Mouse (Mus musculus) hindbrain, embryonic 15.5 days (tissue): ENCODE data around the gene Ecm2. TPM values are rescaled to one million over a fixed set of nuclear protein-coding genes. Genes with fewer than 3 reads are reported as not detected.

Experiments
- ATAC-seq: fragments of 200-750 bp; cut with Nextera tagmentation; 2 replicates; pipeline ENCODE4 v1.8.0; 2017; ENCODE audit warnings: low read depth, moderate number of reproducible peaks, moderate TSS enrichment; ENCODE audit not compliant: low FRiP score
- H3K27ac ChIP-seq: fragments of 300-500 bp; sonication (generic); replicated peaks from 2 replicates; pipeline ENCODE4 v1.5.1; 2015; ENCODE audit warnings: mild to moderate bottlenecking, inconsistent platforms
- H3K27me3 ChIP-seq: fragments of 300-500 bp; sonication (generic); 2 replicates; pipeline ENCODE4 v1.6.1; 2015; ENCODE audit warnings: control low read depth, inconsistent platforms
- H3K36me3 ChIP-seq: fragments of 300-500 bp; sonication (generic); 2 replicates; pipeline ENCODE4 v1.6.1; 2015; ENCODE audit warnings: control low read depth, inconsistent platforms
- H3K4me1 ChIP-seq: fragments of 300-500 bp; sonication (generic); replicated peaks from 2 replicates; pipeline ENCODE4 v1.6.1; 2015; ENCODE audit warnings: control low read depth, inconsistent platforms
- H3K4me2 ChIP-seq: fragments of 300-500 bp; sonication (generic); 2 replicates; pipeline ENCODE4 v1.6.1; 2015; ENCODE audit warnings: moderate library complexity, mild to moderate bottlenecking, inconsistent platforms
- H3K4me3 ChIP-seq: fragments of 300-500 bp; sonication (generic); 2 replicates; pipeline ENCODE4 v1.5.1; 2015; ENCODE audit warnings: mild to moderate bottlenecking, inconsistent platforms
- H3K9ac ChIP-seq: fragments of 300-500 bp; sonication (generic); 2 replicates; pipeline ENCODE4 v1.6.1; 2015; ENCODE audit warnings: inconsistent platforms
- H3K9me3 ChIP-seq: fragments of 300-500 bp; sonication (generic); 2 replicates; pipeline ENCODE4 v1.6.1; 2016; ENCODE audit warnings: control low read depth, inconsistent platforms
- WGBS: fragments of 180-500 bp; shearing (Covaris S2); methylation state at CpG from one replicate; pipeline ENCODE4 v1.1.7; 2015; 5-methylcytosine and 5-hydroxymethylcytosine counted together
- polyA plus RNA-seq: library from polyadenylated mRNA; unstranded; fragments of >200 nt; fragmentation: Nextera tagmentation; extraction: Ambion mirVana; gene quantifications from 2 replicates; pipeline ENCODE4 v1.2.1, GENCODE M21; 2015

Gene Ecm2
- polyA plus RNA-seq, 1 experiment from 2014 or later: 2.7 TPM

DNA sequence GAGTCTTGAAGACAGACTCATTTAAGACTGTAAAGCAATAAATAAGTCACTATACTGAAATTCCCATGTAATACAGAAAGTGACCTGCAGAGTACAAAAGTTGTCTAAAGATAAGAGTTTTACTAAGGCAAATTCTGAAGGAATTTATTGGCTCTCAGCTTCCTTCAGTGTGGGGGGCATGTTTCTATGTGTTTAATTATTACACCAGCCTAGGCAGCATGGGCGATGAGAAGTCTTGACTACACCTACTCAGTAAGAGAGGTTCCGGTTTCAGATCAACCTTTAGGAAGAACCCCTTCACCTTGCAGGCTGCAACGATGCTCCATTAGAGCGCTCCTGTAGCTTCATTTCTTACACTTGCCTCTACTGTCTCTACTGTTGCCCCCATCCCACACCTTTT lies 26.0 kb downstream of the Ecm2 start:
- no peaks in the 10 kb centered on the region for H3K27me3 ChIP-seq
- no peaks in the 10 kb centered on the region for H3K9me3 ChIP-seq
- no peaks in the 10 kb centered on the region for H3K36me3 ChIP-seq
- no peak overlapping the region for H3K4me2 ChIP-seq
- no peak for ATAC-seq
- 94% methylated on average over 4 of the region's 4 CpGs for WGBS
- no peak overlapping the region for H3K27ac ChIP-seq
- H3K4me3 ChIP-seq: no peak overlapping the region
- H3K4me1 ChIP-seq: no peaks in the 10 kb centered on the region
- H3K9ac ChIP-seq: no peak overlapping the region

DNA sequence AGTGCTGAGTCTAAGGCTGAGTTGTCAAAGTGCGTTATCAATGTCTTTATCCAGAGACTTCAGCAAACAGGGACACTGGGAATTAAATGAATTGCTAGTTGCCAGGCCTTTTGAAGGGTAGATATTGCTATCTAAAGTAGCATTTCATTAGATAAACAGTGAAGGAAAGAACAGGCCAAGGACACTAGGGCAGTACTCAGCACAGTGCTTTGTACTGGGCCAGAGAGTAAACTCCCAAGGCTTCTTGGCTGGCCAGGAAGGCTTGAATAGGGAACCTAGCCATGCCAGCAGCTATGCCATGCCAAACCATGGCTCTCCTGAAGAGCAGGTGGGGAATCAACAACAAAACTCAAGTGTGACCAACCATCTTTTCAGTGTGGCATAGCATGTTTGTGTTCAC lies 32.3 kb downstream of the Ecm2 start:
- H3K27me3 ChIP-seq: no peaks in the 10 kb centered on the region
- H3K4me2 ChIP-seq: no peak overlapping the region
- no peaks in the 10 kb centered on the region for H3K4me1 ChIP-seq
- WGBS: 96% methylated on average over 1 of the region's 1 CpGs
- H3K9me3 ChIP-seq: no peaks in the 10 kb centered on the region
- no peak overlapping the region for H3K27ac ChIP-seq
- no peak overlapping the region for H3K4me3 ChIP-seq
- no peaks in the 10 kb centered on the region for H3K36me3 ChIP-seq
- no peak for ATAC-seq
- H3K9ac ChIP-seq: no peak overlapping the region

GRCm38 (mm10) chr13:49538693-49539092 lies 34.1 kb downstream of the Ecm2 start:
- Histone ChIP-seq H3K4me3 (no peak overlapping the region), H3K4me2 (no peak overlapping the region), H3K36me3 (no peaks in the 10 kb centered on the region), H3K4me1 (no peaks in the 10 kb centered on the region), H3K9ac (no peak overlapping the region), H3K9me3 (no peaks in the 10 kb centered on the region), H3K27me3 (no peaks in the 10 kb centered on the region), H3K27ac (no peak overlapping the region)
- ATAC-seq: no peak
- WGBS: 91% methylated on average over 1 of the region's 1 CpGs

DNA sequence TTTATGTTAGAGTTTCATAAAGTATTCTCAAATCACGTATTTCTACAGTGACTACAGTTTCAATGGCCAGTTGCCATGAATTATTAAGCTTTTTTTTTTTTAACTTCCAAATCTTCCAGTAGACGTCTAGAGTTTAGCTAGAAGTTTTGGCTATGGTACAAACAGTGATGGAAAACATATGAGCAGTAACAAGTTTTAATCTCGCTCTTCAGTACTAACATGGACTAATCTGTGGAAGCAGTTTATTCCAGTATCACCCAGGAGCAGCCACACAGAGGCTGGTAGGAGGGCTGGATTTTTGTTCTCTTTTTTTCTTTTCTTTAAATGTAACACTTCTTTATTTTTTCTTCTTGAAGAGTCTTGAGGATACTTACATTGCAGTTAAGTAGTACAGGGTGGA lies 39.7 kb downstream of the Ecm2 start, which contains the start of gene Aspn:
Gene Aspn (plus strand): TSS at position 165 of the 400 bp plus-strand sequence.
- H3K4me2 ChIP-seq: no peak within 1 kb of the TSS
- H3K27ac ChIP-seq: no peak within 1 kb of the TSS
- WGBS: 84% methylated on average over 3 of the region's 3 CpGs
- no peak for ATAC-seq
- no peaks in the 10 kb centered on the region for H3K9me3 ChIP-seq
- H3K36me3 ChIP-seq: no peaks in the 10 kb centered on the region
- no peak within 1 kb of the TSS for H3K9ac ChIP-seq
- H3K4me1 ChIP-seq: no peaks in the 10 kb centered on the region
- no peaks in the 10 kb centered on the region for H3K27me3 ChIP-seq
- H3K4me3 ChIP-seq: no peak within 1 kb of the TSS

DNA sequence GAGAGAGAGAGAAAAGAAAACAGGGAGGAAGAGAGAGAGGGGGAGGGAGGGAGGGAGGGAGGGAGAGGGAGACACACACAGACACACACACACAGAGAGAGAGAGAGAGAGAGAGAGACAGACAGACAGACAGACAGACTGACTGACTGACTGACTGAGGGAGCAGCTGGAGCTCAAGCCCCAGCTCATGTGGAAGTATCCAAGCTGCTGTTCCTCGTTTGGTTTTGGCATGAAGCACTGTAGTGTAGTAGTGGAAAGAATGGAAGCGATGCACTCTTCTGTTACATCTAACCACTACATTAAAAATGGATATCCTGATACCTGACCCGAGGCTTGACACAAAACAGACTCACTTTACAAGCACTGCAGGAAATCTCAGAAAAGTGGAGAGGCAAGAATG lies 41.0 kb downstream of the Ecm2 start:
- ATAC-seq: no peak
- WGBS: 72% methylated on average over 3 of the region's 3 CpGs
- no peak overlapping the region for H3K27ac ChIP-seq
- no peak overlapping the region for H3K4me2 ChIP-seq
- no peaks in the 10 kb centered on the region for H3K4me1 ChIP-seq
- H3K4me3 ChIP-seq: no peak overlapping the region
- H3K36me3 ChIP-seq: no peaks in the 10 kb centered on the region
- no peak overlapping the region for H3K9ac ChIP-seq
- H3K27me3 ChIP-seq: no peaks in the 10 kb centered on the region
- no peaks in the 10 kb centered on the region for H3K9me3 ChIP-seq

DNA sequence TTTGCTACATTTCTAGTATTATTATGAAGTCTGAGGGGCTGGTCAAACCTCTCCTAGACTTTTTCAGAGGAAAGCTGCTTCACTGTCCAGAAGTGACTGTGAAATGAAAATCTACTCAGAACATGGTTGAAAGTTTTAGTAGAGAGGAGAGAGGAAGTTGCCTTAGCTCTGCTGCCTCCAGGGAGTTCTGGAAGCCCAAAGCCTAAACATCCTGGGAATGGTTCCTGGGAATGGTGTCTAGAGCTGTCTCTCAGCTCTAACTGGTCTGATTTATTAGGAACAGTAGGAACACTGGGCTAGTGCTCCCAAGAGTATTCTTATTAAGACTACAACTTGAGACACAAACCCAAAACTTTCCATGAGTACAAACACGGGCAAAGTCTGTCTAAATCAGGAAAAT lies 41.9 kb downstream of the Ecm2 start:
- WGBS: 90% methylated on average over 1 of the region's 1 CpGs
- Histone ChIP-seq H3K9ac (no peak overlapping the region), H3K4me2 (no peak overlapping the region), H3K27me3 (no peaks in the 10 kb centered on the region), H3K27ac (no peak overlapping the region), H3K36me3 (no peaks in the 10 kb centered on the region), H3K9me3 (no peaks in the 10 kb centered on the region), H3K4me1 (no peaks in the 10 kb centered on the region), H3K4me3 (no peak overlapping the region)
- no peak for ATAC-seq

DNA sequence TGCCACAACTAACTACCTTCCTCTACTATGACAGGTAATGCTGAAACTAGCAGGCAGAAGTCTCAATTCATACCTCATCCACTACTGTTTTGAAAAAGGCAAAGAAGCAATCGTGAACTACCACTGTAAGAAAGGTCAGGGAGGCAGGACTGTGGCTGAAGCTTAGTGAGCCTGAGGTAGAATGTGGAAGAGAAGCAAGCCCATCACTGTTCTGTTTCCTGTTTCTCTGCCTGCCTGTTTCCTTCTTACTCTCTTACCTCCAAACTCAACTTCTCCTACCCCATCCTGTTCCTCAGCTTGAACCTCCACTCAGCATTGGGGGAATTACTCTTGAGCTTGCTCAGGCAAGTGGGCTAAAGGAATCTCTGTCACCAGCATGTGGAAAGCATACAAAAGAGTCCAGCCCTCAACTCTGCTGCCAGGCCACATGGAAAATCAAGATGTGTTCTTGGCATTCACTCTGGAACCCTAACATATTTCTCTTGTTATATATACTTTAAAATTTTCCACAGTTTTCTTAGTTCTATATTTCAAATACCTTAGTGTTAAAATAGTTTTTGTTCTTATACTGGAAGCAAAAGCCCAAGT lies 43.0 kb downstream of the Ecm2 start:
- Histone ChIP-seq H3K36me3 (no peaks in the 10 kb centered on the region), H3K4me1 (no peaks in the 10 kb centered on the region), H3K4me3 (no peak overlapping the region), H3K27ac (no peak overlapping the region), H3K9ac (no peak overlapping the region), H3K4me2 (no peak overlapping the region), H3K9me3 (no peaks in the 10 kb centered on the region), H3K27me3 (no peaks in the 10 kb centered on the region)
- 76% methylated on average over 1 of the region's 1 CpGs for WGBS
- no peak for ATAC-seq

- no peaks in the 10 kb centered on the region for H3K4me1 ChIP-seq
- no peak for ATAC-seq
- no peak overlapping the region for H3K4me3 ChIP-seq
- WGBS: 94% methylated on average over 3 of the region's 3 CpGs
- H3K27ac ChIP-seq: no peak overlapping the region
- no peaks in the 10 kb centered on the region for H3K27me3 ChIP-seq
- H3K9me3 ChIP-seq: no peaks in the 10 kb centered on the region
- H3K36me3 ChIP-seq: no peaks in the 10 kb centered on the region
- no peak overlapping the region for H3K4me2 ChIP-seq
- no peak overlapping the region for H3K9ac ChIP-seq
Measured at GRCm38 (mm10) chr13:49549616-49550015, 45.0 kb downstream of the Ecm2 start.

DNA sequence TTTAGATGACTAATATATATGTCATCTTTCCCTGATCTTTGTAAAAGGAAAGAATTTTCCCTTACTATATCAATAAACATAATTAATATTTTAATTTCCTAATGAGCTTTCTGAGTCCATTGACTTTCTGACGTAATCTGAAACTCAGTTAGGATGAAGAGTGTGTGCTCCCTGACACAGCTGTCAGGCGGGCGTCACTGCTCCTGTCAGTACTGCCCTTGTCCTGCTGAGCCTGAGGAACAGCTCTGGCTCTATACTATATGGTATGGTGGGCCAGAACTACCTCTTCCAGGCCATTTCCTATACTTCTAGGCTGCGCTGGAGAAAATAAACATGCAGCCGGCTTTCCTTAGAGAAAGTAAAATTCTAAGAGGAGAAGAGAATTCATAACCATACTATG lies 49.9 kb downstream of the Ecm2 start:
- Histone ChIP-seq H3K9ac (no peak overlapping the region), H3K4me1 (no peaks in the 10 kb centered on the region), H3K36me3 (no peaks in the 10 kb centered on the region), H3K4me2 (no peak overlapping the region), H3K27me3 (no peaks in the 10 kb centered on the region), H3K4me3 (no peak overlapping the region), H3K27ac (no peak overlapping the region), H3K9me3 (no peaks in the 10 kb centered on the region)
- 88% methylated on average over 5 of the region's 5 CpGs for WGBS
- no peak for ATAC-seq

GRCm38 (mm10) chr13:49556203-49556602 lies 51.6 kb downstream of the Ecm2 start:
- Histone ChIP-seq H3K27me3 (no peaks in the 10 kb centered on the region), H3K4me1 (no peaks in the 10 kb centered on the region), H3K4me3 (no peak overlapping the region), H3K9ac (no peak overlapping the region), H3K4me2 (no peak overlapping the region), H3K36me3 (no peaks in the 10 kb centered on the region), H3K9me3 (no peaks in the 10 kb centered on the region), H3K27ac (no peak overlapping the region)
- 86% methylated on average over 1 of the region's 1 CpGs for WGBS
- no peak for ATAC-seq

DNA sequence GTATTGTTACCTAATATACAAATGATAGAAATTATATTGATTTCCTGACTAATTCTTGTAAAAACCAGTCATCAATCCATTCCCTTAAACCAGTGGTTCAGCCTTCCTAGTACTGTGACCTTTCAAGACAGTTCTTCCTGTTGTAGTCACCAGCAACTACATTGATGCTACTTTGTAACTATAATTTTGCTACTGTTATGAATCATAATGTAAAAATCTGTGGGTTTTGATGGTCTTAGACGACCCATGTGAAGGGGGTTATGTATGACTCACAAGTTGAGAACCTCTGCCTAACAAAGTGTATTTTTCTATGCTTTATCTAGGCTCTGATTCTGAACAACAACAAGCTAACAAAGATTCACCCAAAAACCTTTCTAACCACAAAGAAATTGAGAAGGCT lies 52.3 kb downstream of the Ecm2 start:
- Histone ChIP-seq H3K4me3 (no peak overlapping the region), H3K27ac (no peak overlapping the region), H3K4me2 (no peak overlapping the region), H3K27me3 (no peaks in the 10 kb centered on the region), H3K9ac (no peak overlapping the region), H3K36me3 (no peaks in the 10 kb centered on the region), H3K9me3 (no peaks in the 10 kb centered on the region), H3K4me1 (no peaks in the 10 kb centered on the region)
- 68% methylated on average over 1 of the region's 1 CpGs for WGBS
- no peak for ATAC-seq

DNA sequence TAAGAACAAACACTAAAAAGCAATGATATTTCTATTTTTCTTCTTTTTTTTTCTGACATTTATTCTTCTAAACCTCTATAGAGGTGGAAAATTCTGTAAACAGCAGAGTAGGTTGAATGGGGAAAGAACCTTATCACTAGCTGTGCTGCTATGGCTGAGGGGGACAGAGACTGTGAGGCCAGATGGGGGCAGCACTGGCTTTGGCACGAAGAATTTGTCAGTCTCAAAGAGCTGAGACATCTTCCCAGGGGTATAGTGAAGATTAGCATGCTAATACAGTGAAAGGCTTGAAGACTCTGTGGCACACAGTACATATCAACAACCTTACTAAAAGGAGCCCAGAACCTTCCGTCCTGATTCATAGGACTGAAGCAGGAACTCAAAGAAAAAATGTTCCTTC lies 54.6 kb downstream of the Ecm2 start:
- ATAC-seq: no peak
- H3K4me2 ChIP-seq: no peak overlapping the region
- H3K9ac ChIP-seq: no peak overlapping the region
- WGBS: 32% methylated on average over 2 of the region's 2 CpGs
- no peaks in the 10 kb centered on the region for H3K36me3 ChIP-seq
- no peaks in the 10 kb centered on the region for H3K9me3 ChIP-seq
- H3K4me3 ChIP-seq: no peak overlapping the region
- no peaks in the 10 kb centered on the region for H3K27me3 ChIP-seq
- no peaks in the 10 kb centered on the region for H3K4me1 ChIP-seq
- no peak overlapping the region for H3K27ac ChIP-seq

GRCm38 (mm10) chr13:49560886-49561285 lies 56.3 kb downstream of the Ecm2 start:
- Histone ChIP-seq H3K4me2 (no peak overlapping the region), H3K9ac (no peak overlapping the region), H3K4me1 (no peaks in the 10 kb centered on the region), H3K9me3 (no peaks in the 10 kb centered on the region), H3K27me3 (no peaks in the 10 kb centered on the region), H3K36me3 (no peaks in the 10 kb centered on the region), H3K27ac (no peak overlapping the region), H3K4me3 (no peak overlapping the region)
- ATAC-seq: no peak
- 69% methylated on average over 2 of the region's 2 CpGs for WGBS
